Mouse (Mus musculus) lung, postnatal 0 days (tissue): ENCODE results near the gene Flt3. TPM values are rescaled to one million over a fixed set of nuclear protein-coding genes. Genes with fewer than 3 reads are reported as not detected.

Experiments
- ATAC-seq: fragments of 200-750 bp; cut with Nextera tagmentation; 2 replicates; pipeline ENCODE4 v1.8.0; 2017; ENCODE audit warnings: moderate library complexity
- DNase-seq: peaks from one replicate; pipeline ENCODE4 v3.0.0-alpha.2; 2016; ENCODE audit warnings: low spot score
- H3K27ac ChIP-seq: fragments of 300-500 bp; sonication (generic); 2 replicates; pipeline ENCODE4 v1.5.1; 2014; ENCODE audit warnings: antibody characterized with exemption, mild to moderate bottlenecking, low read length, mixed read lengths
- H3K27me3 ChIP-seq: fragments of 300-500 bp; sonication (generic); replicated peaks from 2 replicates; pipeline ENCODE4 v1.6.1; 2014; ENCODE audit warnings: low read length, mixed read lengths; ENCODE audit not compliant: insufficient read depth
- H3K36me3 ChIP-seq: fragments of 300-500 bp; sonication (generic); 2 replicates; pipeline ENCODE4 v1.6.1; 2014; ENCODE audit warnings: low read length, mixed read lengths; ENCODE audit not compliant: insufficient read depth
- H3K4me1 ChIP-seq: fragments of 300-500 bp; sonication (generic); 2 replicates; pipeline ENCODE4 v1.6.1; 2014; ENCODE audit warnings: antibody characterized with exemption, low read depth, low read length, mixed read lengths; ENCODE audit not compliant: insufficient read depth
- H3K4me2 ChIP-seq: fragments of 300-500 bp; sonication (generic); replicated peaks from 2 replicates; pipeline ENCODE4 v1.6.1; 2014; ENCODE audit warnings: low read depth, mild to moderate bottlenecking, low read length, moderate library complexity, mixed read lengths
- H3K4me3 ChIP-seq: fragments of 300-500 bp; sonication (generic); 2 replicates; pipeline ENCODE4 v1.5.1; 2014; ENCODE audit warnings: low read depth, low read length
- H3K9ac ChIP-seq: fragments of 300-500 bp; sonication (generic); replicated peaks from 2 replicates; pipeline ENCODE4 v1.6.1; 2014; ENCODE audit warnings: low read depth, mild to moderate bottlenecking
- H3K9me3 ChIP-seq: fragments of 300-500 bp; sonication (generic); 2 replicates; pipeline ENCODE4 v1.6.1; 2016; ENCODE audit warnings: low read length, mixed read lengths
- CTCF ChIP-seq: IDR thresholded peaks from 2 replicates; pipeline ENCODE4 v1.5.1; 2016; ENCODE audit warnings: antibody characterized with exemption, mild to moderate bottlenecking
- EP300 ChIP-seq: IDR thresholded peaks from 2 replicates; pipeline ENCODE4 v1.6.1; 2016; ENCODE audit warnings: antibody characterized with exemption, mild to moderate bottlenecking, control low read depth
- WGBS: fragments of 180-500 bp; shearing (Covaris S2); extraction: QIAGEN DNeasy Blood & Tissue Kit; methylation state at CpG from one replicate; pipeline ENCODE4 v1.1.7; 2014; 5-methylcytosine and 5-hydroxymethylcytosine counted together
- microRNA-seq: library from miRNA; unstranded; fragments of <30 nt; microRNA quantifications from one replicate; pipeline ENCODE4, GENCODE M21; 2016
- polyA plus RNA-seq: library from polyadenylated mRNA; unstranded; fragments of >200 nt; fragmentation: Nextera tagmentation; extraction: Ambion mirVana; gene quantifications from 2 replicates; pipeline ENCODE4 v1.2.1, GENCODE M21; 2015

Flt3 gene
- polyA plus RNA-seq, 1 experiment from 2014 or later: 0.31 TPM

DNA sequence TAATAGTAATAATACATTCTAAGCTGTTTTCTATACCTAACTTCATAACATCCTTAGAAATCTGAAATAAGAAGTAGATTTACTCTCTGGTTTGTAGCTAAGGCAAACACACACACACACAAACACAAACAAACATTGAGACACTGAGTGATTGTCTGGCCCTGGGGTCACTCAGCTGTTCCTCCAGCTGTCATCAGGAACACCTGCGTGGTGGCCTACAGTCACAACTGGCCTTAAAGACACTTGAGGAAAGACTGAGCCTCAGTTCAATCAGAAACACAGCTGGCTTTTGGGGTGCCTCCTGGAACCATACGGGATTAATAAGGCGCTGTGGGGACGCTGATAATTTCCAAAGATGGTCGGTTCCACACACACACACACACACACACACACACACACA is 103.0 kb downstream of the Flt3 start:
- WGBS: 49% methylated on average over 5 of the region's 5 CpGs
- no peak for TF ChIP-seq CTCF
- no peak for TF ChIP-seq EP300
- Histone ChIP-seq H3K27me3 (peaks cover 77% of the 10 kb centered on the region), H3K9me3 (no peaks in the 10 kb centered on the region), H3K9ac (no peak overlapping the region), H3K4me1 (no peaks in the 10 kb centered on the region), H3K4me2 (no peak overlapping the region), H3K4me3 (no peak overlapping the region), H3K27ac (no peak overlapping the region), H3K36me3 (no peaks in the 10 kb centered on the region)
- DNase-seq: no peak
- no peak for ATAC-seq

GRCm38 (mm10) chr5:147294121-147294520 is 106.2 kb downstream of the Flt3 start:
- Histone ChIP-seq H3K4me3 (no peak overlapping the region), H3K9ac (no peak overlapping the region), H3K9me3 (no peaks in the 10 kb centered on the region), H3K4me2 (no peak overlapping the region), H3K4me1 (no peaks in the 10 kb centered on the region), H3K27ac (no peak overlapping the region), H3K36me3 (no peaks in the 10 kb centered on the region), H3K27me3 (peaks cover 52% of the 10 kb centered on the region)
- 11% methylated on average over 20 of the region's 20 CpGs for WGBS
- DNase-seq (peak; percentile 11), ATAC-seq (no peak)
- TF ChIP-seq EP300 (no peak), CTCF (peak; percentile 54)

- Histone ChIP-seq H3K4me2 (no peak overlapping the region), H3K4me1 (no peaks in the 10 kb centered on the region), H3K9ac (no peak overlapping the region), H3K9me3 (no peaks in the 10 kb centered on the region), H3K36me3 (no peaks in the 10 kb centered on the region), H3K4me3 (no peak overlapping the region), H3K27ac (no peak overlapping the region), H3K27me3 (peaks cover 52% of the 10 kb centered on the region)
- 20% methylated on average over 18 of the region's 18 CpGs for WGBS
- DNase-seq: peak; percentile 77
- TF ChIP-seq EP300: no peak
- peak; percentile 90 for TF ChIP-seq CTCF
- ATAC-seq: peak; percentile 56
These were observed 107.0 kb downstream of the Flt3 start for GRCm38 (mm10) chr5:147293127-147293910.

DNA sequence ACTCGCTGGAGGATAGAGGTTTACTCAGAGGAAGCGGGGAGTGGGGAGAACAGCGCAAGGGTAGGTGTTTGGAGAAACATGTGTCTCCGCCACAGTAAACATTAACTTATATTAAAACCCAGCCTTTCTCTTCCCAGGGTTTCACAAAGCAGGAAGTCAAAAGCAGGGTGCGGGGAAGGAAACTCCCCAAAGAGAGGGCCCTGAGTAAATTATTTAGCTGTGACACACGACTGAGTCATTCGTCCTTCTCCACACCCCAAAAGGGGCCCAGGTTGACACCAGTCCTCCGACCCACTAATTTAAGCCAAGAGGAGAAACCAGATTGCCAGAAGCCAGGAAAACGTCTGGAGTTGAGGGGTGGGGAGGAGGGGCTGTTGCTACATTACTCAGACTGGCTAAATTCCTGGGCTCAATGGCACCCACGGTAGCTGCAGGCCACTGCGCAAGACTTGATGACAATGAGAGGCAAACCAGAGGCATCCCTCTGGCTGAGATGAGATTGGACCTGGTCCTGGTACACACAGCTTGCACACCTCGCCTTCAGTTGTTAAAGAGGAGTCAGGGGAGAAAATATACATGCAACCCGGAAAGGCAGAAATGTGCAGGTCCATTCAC is 107.7 kb downstream of the Flt3 start:
- no peaks in the 10 kb centered on the region for H3K4me1 ChIP-seq
- H3K4me2 ChIP-seq: no peak overlapping the region
- H3K9me3 ChIP-seq: no peaks in the 10 kb centered on the region
- DNase-seq (no peak), ATAC-seq (no peak)
- no peak overlapping the region for H3K9ac ChIP-seq
- H3K27me3 ChIP-seq: peaks cover 46% of the 10 kb centered on the region
- 25% methylated on average over 13 of the region's 13 CpGs for whole genome bisulfite sequencing
- H3K4me3 ChIP-seq: no peak overlapping the region
- no peak for TF ChIP-seq CTCF
- no peak for TF ChIP-seq EP300
- H3K27ac ChIP-seq: no peak overlapping the region
- no peaks in the 10 kb centered on the region for H3K36me3 ChIP-seq

GRCm38 (mm10) chr5:147291764-147292505 is 108.4 kb downstream of the Flt3 start:
- no peak for DNase-seq
- Histone ChIP-seq H3K4me1 (no peaks in the 10 kb centered on the region), H3K36me3 (no peaks in the 10 kb centered on the region), H3K27me3 (peaks cover 42% of the 10 kb centered on the region), H3K4me2 (no peak overlapping the region), H3K9ac (no peak overlapping the region), H3K27ac (no peak overlapping the region), H3K4me3 (no peak overlapping the region), H3K9me3 (no peaks in the 10 kb centered on the region)
- TF ChIP-seq EP300 (no peak), CTCF (no peak)
- no peak for ATAC-seq
- WGBS: 21% methylated on average over 16 of the region's 16 CpGs

GRCm38 (mm10) chr5:147284365-147284764 is 115.9 kb downstream of the Flt3 start:
- Histone ChIP-seq H3K4me3 (no peak overlapping the region), H3K4me1 (no peaks in the 10 kb centered on the region), H3K27me3 (peaks cover 11% of the 10 kb centered on the region; the same call in 1 of the 2 replicates), H3K27ac (no peak overlapping the region), H3K9ac (no peak overlapping the region), H3K4me2 (no peak overlapping the region), H3K36me3 (no peaks in the 10 kb centered on the region), H3K9me3 (no peaks in the 10 kb centered on the region)
- WGBS: 68% methylated on average over 4 of the region's 4 CpGs
- no peak for DNase-seq
- no peak for TF ChIP-seq EP300
- 0 out of 2 replicates have a peak, but pooled peaks have one; percentile 21 for TF ChIP-seq CTCF
- no peak for ATAC-seq

Small RNAs within 50 kb of the gene (microRNA-seq; reads per million reads assigned to microRNA genes)
- not detected for gene Mir7k

Other genes with a start within 250 kb of the Flt3 start
- not detected in 2 replicates for gene Gsx1, start 211.8 kb downstream of the Flt3 start, polyA plus RNA-seq
- gene Pdx1, start 130.5 kb downstream of the Flt3 start, polyA plus RNA-seq: not detected in 2 replicates
- not detected in 2 replicates for gene Cdx2, start 93.2 kb downstream of the Flt3 start, polyA plus RNA-seq
- gene Urad, start 78.0 kb downstream of the Flt3 start, polyA plus RNA-seq: not detected in 2 replicates
- gene Pan3, start 29.7 kb upstream of the Flt3 start, polyA plus RNA-seq: 77.8 and 79.6 TPM in 2 replicates